Mouse (Mus musculus): ENCODE data around the gene Kazn. TPM values are rescaled to one million over a fixed set of nuclear protein-coding genes. Genes with fewer than 3 reads are reported as not detected.

Kazn gene
- polyA plus RNA-seq (2015; fragmentation: Nextera tagmentation; extraction: Ambion mirVana), result 13.2 and 13.4 TPM in 2 replicates

DNA sequence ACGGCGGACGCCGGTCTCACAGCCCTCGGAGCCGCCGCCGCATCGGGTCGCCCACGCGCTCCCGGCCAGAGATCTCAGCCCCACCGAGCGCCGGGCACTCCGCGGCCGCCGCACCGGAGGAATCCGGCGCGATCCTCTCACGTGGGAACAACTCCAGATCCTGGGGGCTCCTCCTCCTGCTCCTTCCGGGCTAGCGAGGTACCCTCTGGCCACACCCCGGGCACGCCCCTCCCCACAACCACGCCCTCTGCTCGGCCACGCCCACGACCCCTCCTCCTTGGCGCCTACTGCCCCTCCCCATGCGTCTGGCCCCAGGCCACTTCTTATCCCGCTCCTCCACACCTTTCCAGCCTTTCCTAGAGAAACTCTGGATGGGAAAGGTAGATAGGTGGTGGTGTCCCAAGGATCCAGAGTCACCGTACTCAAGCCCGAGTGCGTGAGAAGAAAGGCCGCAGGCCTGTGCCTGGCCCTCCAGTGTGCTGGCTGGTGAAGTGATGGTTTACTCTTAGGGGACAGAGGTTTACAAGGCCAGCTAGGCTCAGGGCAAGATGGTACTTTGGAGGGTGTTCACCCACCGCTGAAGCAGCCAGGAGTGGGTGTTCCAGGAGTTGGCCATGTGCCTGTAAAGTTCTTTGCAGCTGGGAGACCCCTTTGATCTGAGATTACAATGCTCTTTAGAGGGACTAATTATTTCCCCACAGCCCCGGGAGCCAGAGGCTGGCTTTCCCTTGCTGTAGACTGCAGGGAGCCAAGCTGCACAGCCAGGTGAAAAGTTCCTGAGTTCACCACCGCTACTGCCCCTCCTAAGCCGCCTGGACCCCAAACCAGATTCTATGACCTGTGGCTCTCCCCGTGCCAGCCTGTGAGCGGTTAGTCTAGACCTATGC, at the start of gene Kazn:
Gene Kazn (minus strand): TSS at position 162 of the 887 bp plus-strand sequence.
- no peaks in the 10 kb centered on the region for H3K36me3 ChIP-seq (ENCODE audit: control insufficient read depth, insufficient read depth, low read length)
- ATAC-seq (ENCODE audit: insufficient read depth, low FRiP score), result peak; percentile 91
- H3K27me3 ChIP-seq (ENCODE audit: control insufficient read depth, insufficient read depth, low read length), result no peaks in the 10 kb centered on the region
- H3K27ac ChIP-seq (ENCODE audit: low read length), result peak within 1 kb of the TSS; percentile 79
- H3K4me1 ChIP-seq (ENCODE audit: control insufficient read depth, insufficient read depth, low read length), result peaks cover 15% of the 10 kb centered on the region
- peak within 1 kb of the TSS; percentile 79 for H3K4me3 ChIP-seq (replicated peaks; ENCODE audit: low read length)
- WGBS, result 8% methylated on average over 46 of the region's 46 CpGs
- peak within 1 kb of the TSS; percentile 88 for H3K9ac ChIP-seq (ENCODE audit: low read length)
- H3K9me3 ChIP-seq (replicated peaks; ENCODE audit: control insufficient read depth, low read length), result no peaks in the 10 kb centered on the region
- H3K4me2 ChIP-seq (ENCODE audit: low read depth, low read length), result peak within 1 kb of the TSS; percentile 90

DNA sequence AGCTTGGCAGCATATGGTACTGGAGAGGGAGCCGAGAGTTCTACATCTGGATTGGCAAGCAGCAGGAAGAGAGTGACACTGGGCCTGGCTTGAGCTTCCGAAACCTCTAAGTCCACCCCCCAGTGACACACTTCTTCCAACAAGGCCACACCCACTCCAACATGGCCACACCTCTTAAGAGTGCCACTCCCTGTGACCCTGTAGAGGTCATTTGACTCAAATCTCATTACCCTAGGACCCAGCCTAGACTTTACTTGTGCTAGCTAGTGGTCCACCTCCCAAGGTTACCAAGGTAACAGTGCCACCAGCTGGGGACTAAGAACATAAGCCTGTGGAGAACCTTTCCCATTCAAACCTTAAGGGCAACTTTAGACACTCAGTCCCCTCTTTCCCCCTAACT, 46.3 kb upstream of the Kazn start:
- H3K36me3 ChIP-seq (ENCODE audit: control insufficient read depth, insufficient read depth, low read length), result no peaks in the 10 kb centered on the region
- no peak overlapping the region for H3K4me2 ChIP-seq (ENCODE audit: low read depth, low read length)
- 96% methylated on average over 2 of the region's 2 CpGs for WGBS
- 0 out of 2 replicates have a peak, but pooled peaks have one; percentile 33 for ATAC-seq (ENCODE audit: insufficient read depth, low FRiP score)
- no peak overlapping the region for H3K4me3 ChIP-seq (replicated peaks; ENCODE audit: low read length)
- H3K9me3 ChIP-seq (replicated peaks; ENCODE audit: control insufficient read depth, low read length), result no peaks in the 10 kb centered on the region
- no peaks in the 10 kb centered on the region for H3K4me1 ChIP-seq (ENCODE audit: control insufficient read depth, insufficient read depth, low read length)
- no peak overlapping the region for H3K27ac ChIP-seq (ENCODE audit: low read length)
- no peaks in the 10 kb centered on the region for H3K27me3 ChIP-seq (ENCODE audit: control insufficient read depth, insufficient read depth, low read length)
- no peak overlapping the region for H3K9ac ChIP-seq (ENCODE audit: low read length)

- 75% methylated on average over 5 of the region's 5 CpGs for WGBS
- Histone ChIP-seq H3K9ac (ENCODE audit: low read length) (no peak overlapping the region), H3K27ac (ENCODE audit: low read length) (no peak overlapping the region), H3K27me3 (ENCODE audit: control insufficient read depth, insufficient read depth, low read length) (no peaks in the 10 kb centered on the region), H3K9me3 (replicated peaks; ENCODE audit: control insufficient read depth, low read length) (no peaks in the 10 kb centered on the region), H3K4me2 (ENCODE audit: low read depth, low read length) (no peak overlapping the region), H3K4me1 (ENCODE audit: control insufficient read depth, insufficient read depth, low read length) (no peaks in the 10 kb centered on the region), H3K4me3 (replicated peaks; ENCODE audit: low read length) (no peak overlapping the region), H3K36me3 (ENCODE audit: control insufficient read depth, insufficient read depth, low read length) (no peaks in the 10 kb centered on the region)
- no peak for ATAC-seq (ENCODE audit: insufficient read depth, low FRiP score)
These were observed 44.7 kb upstream of the Kazn start for GRCm38 (mm10) chr4:142283867-142284266.

- H3K36me3 ChIP-seq (ENCODE audit: control insufficient read depth, insufficient read depth, low read length), result no peaks in the 10 kb centered on the region
- H3K9ac ChIP-seq (ENCODE audit: low read length), result no peak overlapping the region
- H3K27me3 ChIP-seq (ENCODE audit: control insufficient read depth, insufficient read depth, low read length), result no peaks in the 10 kb centered on the region
- no peak overlapping the region for H3K4me3 ChIP-seq (replicated peaks; ENCODE audit: low read length)
- WGBS, result 81% methylated on average over 6 of the region's 6 CpGs
- no peak for ATAC-seq (ENCODE audit: insufficient read depth, low FRiP score)
- no peak overlapping the region for H3K27ac ChIP-seq (ENCODE audit: low read length)
- no peaks in the 10 kb centered on the region for H3K4me1 ChIP-seq (ENCODE audit: control insufficient read depth, insufficient read depth, low read length)
- H3K9me3 ChIP-seq (replicated peaks; ENCODE audit: control insufficient read depth, low read length), result no peaks in the 10 kb centered on the region
- no peak overlapping the region; the same call in 1 of the 2 replicates for H3K4me2 ChIP-seq (ENCODE audit: low read depth, low read length)
These were observed 39.0 kb upstream of the Kazn start for GRCm38 (mm10) chr4:142278197-142278575.

DNA sequence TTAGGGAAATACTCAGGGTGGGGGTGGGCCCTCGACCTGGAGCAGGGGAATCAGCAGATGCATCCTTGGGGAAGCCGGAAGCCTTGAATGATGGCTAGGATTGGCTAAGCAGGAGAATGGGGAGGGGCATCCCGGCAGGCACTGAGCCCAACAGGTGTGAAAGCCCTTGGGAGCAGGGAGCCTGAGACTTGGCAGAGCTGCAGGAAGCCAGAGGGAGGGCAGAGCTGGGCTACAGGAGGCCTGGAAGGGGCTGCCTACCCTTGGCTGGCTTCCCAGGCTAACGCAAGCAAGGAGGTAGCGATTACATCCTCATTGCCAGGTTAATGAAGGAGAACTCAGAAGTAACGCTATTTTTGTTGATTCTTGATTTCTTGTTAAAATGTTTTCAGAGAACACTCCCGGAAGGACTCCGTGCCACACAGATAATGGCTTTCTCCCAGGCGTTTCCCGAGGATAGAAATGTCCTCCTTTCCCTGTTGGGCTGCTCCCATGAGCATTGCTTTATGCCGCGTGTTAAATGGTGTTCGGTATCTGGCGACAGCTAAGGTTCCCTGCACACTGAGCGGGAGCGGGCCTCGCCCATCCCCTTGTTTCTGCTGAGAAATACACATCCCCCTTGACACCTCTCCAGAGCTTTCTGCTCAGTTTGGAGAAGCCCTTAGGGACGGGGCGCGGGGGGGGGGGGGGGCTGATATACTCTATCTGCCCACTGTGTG, 38.4 kb upstream of the Kazn start:
- 21% methylated on average over 19 of the region's 20 CpGs for WGBS
- H3K4me1 ChIP-seq (ENCODE audit: control insufficient read depth, insufficient read depth, low read length), result no peaks in the 10 kb centered on the region
- ATAC-seq (ENCODE audit: insufficient read depth, low FRiP score), result peak; percentile 76; the same call in 1 of the 2 replicates
- H3K9ac ChIP-seq (ENCODE audit: low read length), result no peak overlapping the region
- peak overlapping the region; percentile 16; the same call in 1 of the 2 replicates for H3K4me2 ChIP-seq (ENCODE audit: low read depth, low read length)
- no peaks in the 10 kb centered on the region for H3K27me3 ChIP-seq (ENCODE audit: control insufficient read depth, insufficient read depth, low read length)
- H3K27ac ChIP-seq (ENCODE audit: low read length), result no peak overlapping the region
- no peak overlapping the region for H3K4me3 ChIP-seq (replicated peaks; ENCODE audit: low read length)
- H3K9me3 ChIP-seq (replicated peaks; ENCODE audit: control insufficient read depth, low read length), result no peaks in the 10 kb centered on the region
- no peaks in the 10 kb centered on the region for H3K36me3 ChIP-seq (ENCODE audit: control insufficient read depth, insufficient read depth, low read length)

- Histone ChIP-seq H3K9me3 (replicated peaks; ENCODE audit: control insufficient read depth, low read length) (no peaks in the 10 kb centered on the region), H3K4me3 (replicated peaks; ENCODE audit: low read length) (no peak overlapping the region), H3K4me1 (ENCODE audit: control insufficient read depth, insufficient read depth, low read length) (no peaks in the 10 kb centered on the region), H3K9ac (ENCODE audit: low read length) (no peak overlapping the region), H3K27ac (ENCODE audit: low read length) (no peak overlapping the region), H3K36me3 (ENCODE audit: control insufficient read depth, insufficient read depth, low read length) (no peaks in the 10 kb centered on the region), H3K4me2 (ENCODE audit: low read depth, low read length) (no peak overlapping the region), H3K27me3 (ENCODE audit: control insufficient read depth, insufficient read depth, low read length) (no peaks in the 10 kb centered on the region)
- 36% methylated on average over 2 of the region's 2 CpGs for WGBS
- no peak for ATAC-seq (ENCODE audit: insufficient read depth, low FRiP score)
These were observed 36.0 kb upstream of the Kazn start for GRCm38 (mm10) chr4:142275242-142275641.

DNA sequence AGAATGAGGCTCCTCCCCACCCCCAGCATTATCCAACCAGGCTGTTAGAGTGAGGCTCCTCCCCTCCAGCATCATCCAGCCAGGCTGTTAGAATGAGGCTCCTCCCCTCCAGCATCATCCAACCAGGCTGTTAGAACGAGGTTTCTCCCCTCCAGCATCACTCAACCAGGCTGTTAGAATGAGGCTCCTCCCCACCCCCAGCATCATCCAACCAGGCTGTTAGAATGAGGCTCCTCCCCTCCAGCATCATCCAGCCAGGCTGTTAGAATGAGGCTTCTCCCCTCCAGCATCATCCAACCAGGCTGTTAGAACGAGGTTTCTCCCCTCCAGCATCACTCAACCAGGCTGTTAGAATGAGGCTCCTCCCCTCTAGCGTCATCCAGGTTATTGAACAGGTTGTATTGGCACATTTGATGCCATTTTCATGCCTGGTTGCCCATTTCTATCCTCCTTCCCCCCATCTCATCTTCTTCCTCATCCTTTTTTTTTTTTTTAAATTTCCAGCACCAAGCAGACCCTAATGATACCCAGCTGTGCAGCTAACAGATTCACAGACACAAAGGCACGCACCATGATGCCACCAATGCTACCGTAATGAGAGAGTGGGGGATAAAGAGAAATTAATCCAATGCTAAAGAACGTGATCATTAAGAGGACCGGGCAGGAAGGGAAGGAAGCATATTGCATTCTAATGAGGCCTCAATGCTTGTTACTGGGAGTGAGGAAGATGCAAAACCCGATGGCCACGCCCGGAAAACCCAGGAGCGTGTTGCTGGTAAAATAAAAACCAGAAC, 35.4 kb upstream of the Kazn start:
- Histone ChIP-seq H3K27me3 (ENCODE audit: control insufficient read depth, insufficient read depth, low read length) (no peaks in the 10 kb centered on the region), H3K9ac (ENCODE audit: low read length) (no peak overlapping the region), H3K27ac (ENCODE audit: low read length) (no peak overlapping the region), H3K9me3 (replicated peaks; ENCODE audit: control insufficient read depth, low read length) (no peaks in the 10 kb centered on the region), H3K4me1 (ENCODE audit: control insufficient read depth, insufficient read depth, low read length) (no peaks in the 10 kb centered on the region), H3K36me3 (ENCODE audit: control insufficient read depth, insufficient read depth, low read length) (no peaks in the 10 kb centered on the region), H3K4me3 (replicated peaks; ENCODE audit: low read length) (no peak overlapping the region), H3K4me2 (ENCODE audit: low read depth, low read length) (no peak overlapping the region)
- WGBS, result 81% methylated on average over 11 of the region's 11 CpGs
- ATAC-seq (ENCODE audit: insufficient read depth, low FRiP score), result no peak

DNA sequence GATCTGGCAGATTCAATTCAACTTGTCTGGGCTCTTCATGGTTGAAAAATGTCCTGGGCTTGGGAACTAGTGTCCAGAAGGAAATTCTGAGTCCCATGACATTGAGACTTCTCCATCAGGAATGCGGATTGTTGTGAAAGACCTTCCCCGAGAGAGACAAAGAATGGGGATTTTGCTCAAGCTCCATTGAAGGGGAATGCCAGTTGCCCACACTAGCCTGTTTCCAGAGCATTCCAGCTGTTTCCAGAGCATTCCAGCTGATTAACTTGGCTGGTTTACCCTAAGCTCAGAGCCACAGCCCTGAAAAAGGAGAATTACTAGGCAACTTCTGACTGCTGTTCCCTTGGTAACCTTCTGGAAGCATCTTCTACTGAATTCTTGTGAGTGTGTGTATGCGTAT, 32.3 kb upstream of the Kazn start:
- no peak for ATAC-seq (ENCODE audit: insufficient read depth, low FRiP score)
- Histone ChIP-seq H3K4me2 (ENCODE audit: low read depth, low read length) (no peak overlapping the region), H3K27ac (ENCODE audit: low read length) (no peak overlapping the region), H3K36me3 (ENCODE audit: control insufficient read depth, insufficient read depth, low read length) (no peaks in the 10 kb centered on the region), H3K9ac (ENCODE audit: low read length) (no peak overlapping the region), H3K27me3 (ENCODE audit: control insufficient read depth, insufficient read depth, low read length) (no peaks in the 10 kb centered on the region), H3K4me1 (ENCODE audit: control insufficient read depth, insufficient read depth, low read length) (no peaks in the 10 kb centered on the region), H3K4me3 (replicated peaks; ENCODE audit: low read length) (no peak overlapping the region), H3K9me3 (replicated peaks; ENCODE audit: control insufficient read depth, low read length) (no peaks in the 10 kb centered on the region)
- WGBS, result 74% methylated on average over 3 of the region's 3 CpGs
